Mouse (Mus musculus) midbrain, embryonic 11.5 days (tissue): ENCODE results near the gene Cldn2. TPM values are rescaled to one million over a fixed set of nuclear protein-coding genes. Genes with fewer than 3 reads are reported as not detected.

ENCODE experiments used
- ATAC-seq: fragments of 200-750 bp; cut with Nextera tagmentation; 2 replicates; pipeline ENCODE4 v1.8.0; 2017; ENCODE audit warnings: moderate TSS enrichment, moderate library complexity; ENCODE audit not compliant: low FRiP score
- DNase-seq: peaks from one replicate; pipeline ENCODE4 v3.0.0; 2015; ENCODE audit warnings: low spot score; ENCODE audit errors: missing footprints
- H3K27ac ChIP-seq: fragments of 300-500 bp; sonication (generic); 2 replicates; pipeline ENCODE4 v1.5.1; 2014; ENCODE audit warnings: low read depth, low read length
- H3K27me3 ChIP-seq: fragments of 300-500 bp; sonication (generic); 2 replicates; pipeline ENCODE4 v1.6.1; 2014; ENCODE audit warnings: mild to moderate bottlenecking, low read length, moderate library complexity, mixed read lengths; ENCODE audit not compliant: control insufficient read depth, insufficient read depth
- H3K36me3 ChIP-seq: fragments of 300-500 bp; sonication (generic); 2 replicates; pipeline ENCODE4 v1.6.1; 2014; ENCODE audit warnings: mild to moderate bottlenecking, low read length, moderate library complexity, mixed read lengths; ENCODE audit not compliant: control insufficient read depth, insufficient read depth
- H3K4me1 ChIP-seq: fragments of 300-500 bp; sonication (generic); 2 replicates; pipeline ENCODE4 v1.6.1; 2014; ENCODE audit warnings: low read length; ENCODE audit not compliant: control insufficient read depth, insufficient read depth
- H3K4me2 ChIP-seq: fragments of 300-500 bp; sonication (generic); 2 replicates; pipeline ENCODE4 v1.6.1; 2014; ENCODE audit warnings: mild to moderate bottlenecking, moderate library complexity
- H3K4me3 ChIP-seq: fragments of 300-500 bp; sonication (generic); 2 replicates; pipeline ENCODE4 v1.5.1; 2014; ENCODE audit warnings: low read depth, low read length
- H3K9ac ChIP-seq: fragments of 300-500 bp; sonication (generic); 2 replicates; pipeline ENCODE4 v1.6.1; 2014; ENCODE audit warnings: low read length
- H3K9me3 ChIP-seq: fragments of 300-500 bp; sonication (generic); 2 replicates; pipeline ENCODE4 v1.6.1; 2016; ENCODE audit warnings: low read length; ENCODE audit not compliant: control insufficient read depth
- WGBS: fragments of 180-500 bp; shearing (Covaris S2); extraction: QIAGEN DNeasy Blood & Tissue Kit; methylation state at CpG from one replicate; pipeline ENCODE4 v1.1.7; 2014; 5-methylcytosine and 5-hydroxymethylcytosine counted together
- polyA plus RNA-seq: library from polyadenylated mRNA; unstranded; fragments of >200 nt; fragmentation: Nextera tagmentation; extraction: Ambion mirVana; gene quantifications from 2 replicates; pipeline ENCODE4 v1.2.1, GENCODE M21; 2014

The Cldn2 gene
- polyA plus RNA-seq, 1 experiment from 2014 or later = 0.23 TPM

- no peaks in the 10 kb centered on the region for H3K36me3 ChIP-seq
- ATAC-seq (no peak), DNase-seq (no peak)
- H3K4me2 ChIP-seq = no peak overlapping the region
- no peaks in the 10 kb centered on the region for H3K9me3 ChIP-seq
- H3K4me3 ChIP-seq = no peak overlapping the region
- H3K4me1 ChIP-seq = peaks cover 13% of the 10 kb centered on the region
- H3K27me3 ChIP-seq = peaks cover 7% of the 10 kb centered on the region
- WGBS = 82% methylated on average over 5 of the region's 5 CpGs
- H3K27ac ChIP-seq = no peak overlapping the region
- H3K9ac ChIP-seq = no peak overlapping the region
These were observed 21.2 kb upstream of the Cldn2 start for GRCm38 (mm10) chrX:139779401-139779800.

- no peaks in the 10 kb centered on the region for H3K36me3 ChIP-seq
- no peak overlapping the region for H3K9ac ChIP-seq
- H3K4me2 ChIP-seq = no peak overlapping the region
- no peak overlapping the region for H3K4me3 ChIP-seq
- DNase-seq = no peak
- 54% methylated on average over 3 of the region's 3 CpGs for WGBS
- H3K27ac ChIP-seq = no peak overlapping the region
- ATAC-seq = no peak
- H3K4me1 ChIP-seq = peaks cover 13% of the 10 kb centered on the region
- H3K9me3 ChIP-seq = no peaks in the 10 kb centered on the region
- H3K27me3 ChIP-seq = peaks cover 8% of the 10 kb centered on the region
These were observed 19.6 kb upstream of the Cldn2 start for GRCm38 (mm10) chrX:139780988-139781387.

- Histone ChIP-seq H3K4me2 (no peak overlapping the region), H3K36me3 (no peaks in the 10 kb centered on the region), H3K9me3 (no peaks in the 10 kb centered on the region), H3K4me3 (no peak overlapping the region), H3K27me3 (peaks cover 8% of the 10 kb centered on the region), H3K27ac (no peak overlapping the region), H3K4me1 (peaks cover 13% of the 10 kb centered on the region), H3K9ac (no peak overlapping the region)
- WGBS = 79% methylated on average over 4 of the region's 4 CpGs
- ATAC-seq = no peak
- no peak for DNase-seq
These were observed 19.1 kb upstream of the Cldn2 start for GRCm38 (mm10) chrX:139781563-139781962.

- DNase-seq = peak; percentile 85
- no peaks in the 10 kb centered on the region for H3K36me3 ChIP-seq
- peak; percentile 88 for ATAC-seq
- H3K27ac ChIP-seq = no peak within 1 kb of the TSS; the same call in 1 of the 2 replicates
- no peak within 1 kb of the TSS for H3K4me3 ChIP-seq
- H3K4me2 ChIP-seq = no peak within 1 kb of the TSS
- H3K9ac ChIP-seq = no peak within 1 kb of the TSS
- no peaks in the 10 kb centered on the region for H3K9me3 ChIP-seq
- H3K4me1 ChIP-seq = peaks cover 13% of the 10 kb centered on the region
- peaks cover 8% of the 10 kb centered on the region for H3K27me3 ChIP-seq
- 10% methylated on average over 6 of the region's 6 CpGs for WGBS
These were observed 18.2 kb upstream of the Cldn2 start, which contains the start of gene Ripply1 for GRCm38 (mm10) chrX:139782278-139783044. Gene Ripply1, minus strand, starts transcription at chrX:139782353.

GRCm38 (mm10) chrX:139783045-139783422 lies 17.6 kb upstream of the Cldn2 start:
- no peak for DNase-seq
- ATAC-seq = peak; percentile 51
- H3K36me3 ChIP-seq = no peaks in the 10 kb centered on the region
- H3K9me3 ChIP-seq = no peaks in the 10 kb centered on the region
- WGBS = 21% methylated on average over 3 of the region's 3 CpGs
- H3K27me3 ChIP-seq = peaks cover 8% of the 10 kb centered on the region
- peaks cover 13% of the 10 kb centered on the region for H3K4me1 ChIP-seq
- no peak overlapping the region for H3K27ac ChIP-seq
- no peak overlapping the region for H3K4me3 ChIP-seq
- H3K4me2 ChIP-seq = no peak overlapping the region
- H3K9ac ChIP-seq = no peak overlapping the region

- WGBS = 45% methylated on average over 1 of the region's 1 CpGs
- H3K4me2 ChIP-seq = no peak overlapping the region
- no peaks in the 10 kb centered on the region for H3K36me3 ChIP-seq
- ATAC-seq (no peak), DNase-seq (no peak)
- no peak overlapping the region for H3K27ac ChIP-seq
- no peaks in the 10 kb centered on the region for H3K9me3 ChIP-seq
- H3K4me3 ChIP-seq = no peak overlapping the region
- no peak overlapping the region for H3K9ac ChIP-seq
- H3K27me3 ChIP-seq = peaks cover 15% of the 10 kb centered on the region
- peaks cover 13% of the 10 kb centered on the region for H3K4me1 ChIP-seq
These were observed 14.9 kb upstream of the Cldn2 start for GRCm38 (mm10) chrX:139785764-139786163.

GRCm38 (mm10) chrX:139794072-139794845 lies 6.4 kb upstream of the Cldn2 start:
- H3K9me3 ChIP-seq = no peaks in the 10 kb centered on the region
- ATAC-seq = no peak
- H3K27ac ChIP-seq = no peak overlapping the region
- H3K4me1 ChIP-seq = no peaks in the 10 kb centered on the region
- H3K9ac ChIP-seq = no peak overlapping the region
- no peak overlapping the region for H3K4me3 ChIP-seq
- H3K36me3 ChIP-seq = no peaks in the 10 kb centered on the region
- no peak for DNase-seq
- peaks cover 8% of the 10 kb centered on the region for H3K27me3 ChIP-seq
- H3K4me2 ChIP-seq = no peak overlapping the region
- WGBS = 92% methylated on average over 7 of the region's 7 CpGs

GRCm38 (mm10) chrX:139796037-139796436 lies 4.6 kb upstream of the Cldn2 start:
- no peaks in the 10 kb centered on the region for H3K4me1 ChIP-seq
- DNase-seq = no peak
- no peaks in the 10 kb centered on the region for H3K9me3 ChIP-seq
- H3K4me2 ChIP-seq = no peak overlapping the region
- H3K36me3 ChIP-seq = no peaks in the 10 kb centered on the region
- no peak overlapping the region for H3K9ac ChIP-seq
- WGBS = 77% methylated on average over 6 of the region's 6 CpGs
- H3K4me3 ChIP-seq = no peak overlapping the region
- H3K27me3 ChIP-seq = peaks cover 2% of the 10 kb centered on the region; the same call in 1 of the 2 replicates
- no peak overlapping the region for H3K27ac ChIP-seq
- no peak for ATAC-seq

- ATAC-seq (no peak), DNase-seq (no peak)
- no peak overlapping the region for H3K4me2 ChIP-seq
- no peak overlapping the region for H3K9ac ChIP-seq
- H3K9me3 ChIP-seq = no peaks in the 10 kb centered on the region
- 81% methylated on average over 9 of the region's 9 CpGs for WGBS
- H3K27ac ChIP-seq = no peak overlapping the region
- H3K4me3 ChIP-seq = no peak overlapping the region
- H3K27me3 ChIP-seq = peaks cover 2% of the 10 kb centered on the region; the same call in 1 of the 2 replicates
- H3K36me3 ChIP-seq = no peaks in the 10 kb centered on the region
- H3K4me1 ChIP-seq = no peaks in the 10 kb centered on the region
These were observed 2.8 kb upstream of the Cldn2 start for GRCm38 (mm10) chrX:139797875-139798274.
